Mouse (Mus musculus): ENCODE results near the gene Hao1.

Hao1 gene

GRCm38 (mm10) chr2:134554221-134554727 lies at the start of gene Hao1:
Gene Hao1 (minus strand): TSS chr2:134554368.
- no peak for DNase-seq (ENCODE audit: low spot score)

GRCm38 (mm10) chr2:134591081-134591694 lies 37.0 kb upstream of the Hao1 start:
- no peak for DNase-seq (ENCODE audit: low spot score)

- no peak for DNase-seq (ENCODE audit: low spot score)
These were observed 31.1 kb upstream of the Hao1 start for GRCm38 (mm10) chr2:134585243-134585642.

- DNase-seq (ENCODE audit: low spot score): no peak
These were observed 5.3 kb upstream of the Hao1 start for GRCm38 (mm10) chr2:134559422-134559821.

- no peak for DNase-seq (ENCODE audit: low spot score)
These were observed 1.8 kb downstream of the Hao1 start for GRCm38 (mm10) chr2:134552358-134552757.

- DNase-seq (ENCODE audit: low spot score): peak; percentile 70
These were observed 4.4 kb downstream of the Hao1 start for GRCm38 (mm10) chr2:134549770-134550169.

- no peak for DNase-seq (ENCODE audit: low spot score)
These were observed 9.1 kb downstream of the Hao1 start for GRCm38 (mm10) chr2:134545116-134545515.

- DNase-seq (ENCODE audit: low spot score): no peak
These were observed 9.7 kb downstream of the Hao1 start for GRCm38 (mm10) chr2:134544321-134545065.

- no peak for DNase-seq (ENCODE audit: low spot score)
These were observed 10.7 kb downstream of the Hao1 start for GRCm38 (mm10) chr2:134543501-134543900.

GRCm38 (mm10) chr2:134541019-134541418 lies 13.1 kb downstream of the Hao1 start:
- no peak for DNase-seq (ENCODE audit: low spot score)

GRCm38 (mm10) chr2:134538451-134538850 lies 15.7 kb downstream of the Hao1 start:
- DNase-seq (ENCODE audit: low spot score): no peak

GRCm38 (mm10) chr2:134528122-134528810 lies 25.9 kb downstream of the Hao1 start:
- DNase-seq (ENCODE audit: low spot score): no peak

GRCm38 (mm10) chr2:134527419-134528114 lies 26.6 kb downstream of the Hao1 start:
- DNase-seq (ENCODE audit: low spot score): no peak

GRCm38 (mm10) chr2:134518042-134518441 lies 36.1 kb downstream of the Hao1 start:
- no peak for DNase-seq (ENCODE audit: low spot score)

GRCm38 (mm10) chr2:134499777-134500176 lies 54.4 kb downstream of the Hao1 start:
- DNase-seq (ENCODE audit: low spot score): no peak

GRCm38 (mm10) chr2:134498450-134498849 lies 55.7 kb downstream of the Hao1 start:
- no peak for DNase-seq (ENCODE audit: low spot score)

- no peak for DNase-seq (ENCODE audit: low spot score)
These were observed 65.5 kb downstream of the Hao1 start for GRCm38 (mm10) chr2:134488671-134489070.

GRCm38 (mm10) chr2:134486055-134486834 lies 67.9 kb downstream of the Hao1 start:
- DNase-seq (ENCODE audit: low spot score): no peak

- DNase-seq (ENCODE audit: low spot score): peak; percentile 58
These were observed 71.5 kb downstream of the Hao1 start for GRCm38 (mm10) chr2:134482683-134483082.

GRCm38 (mm10) chr2:134481759-134482158 lies 72.4 kb downstream of the Hao1 start:
- peak; percentile 83 for DNase-seq (ENCODE audit: low spot score)

GRCm38 (mm10) chr2:134481174-134481573 lies 73.0 kb downstream of the Hao1 start:
- no peak for DNase-seq (ENCODE audit: low spot score)
